Mouse (Mus musculus): ENCODE results near the gene Dido1. TPM values are rescaled to one million over a fixed set of nuclear protein-coding genes. Genes with fewer than 3 reads are reported as not detected.
A peak's percentile ranks its signal among the peaks of the same experiment; 100 is the strongest.
"Not testable (repeated sequence)": the region's sequence is repeated elsewhere in the genome, so short reads cannot be mapped to it uniquely, and the experiment has no call there.

Dido1 gene
- total RNA-seq, 2 experiments from 2014 or later = 39.0 to 39.7 TPM

GRCm38 (mm10) chr2:180725856-180726629 is 16.2 kb upstream of the Dido1 start:
- DNase-seq = no peak
- intact Hi-C loops (cut with DNase I) = no loop called here

DNA sequence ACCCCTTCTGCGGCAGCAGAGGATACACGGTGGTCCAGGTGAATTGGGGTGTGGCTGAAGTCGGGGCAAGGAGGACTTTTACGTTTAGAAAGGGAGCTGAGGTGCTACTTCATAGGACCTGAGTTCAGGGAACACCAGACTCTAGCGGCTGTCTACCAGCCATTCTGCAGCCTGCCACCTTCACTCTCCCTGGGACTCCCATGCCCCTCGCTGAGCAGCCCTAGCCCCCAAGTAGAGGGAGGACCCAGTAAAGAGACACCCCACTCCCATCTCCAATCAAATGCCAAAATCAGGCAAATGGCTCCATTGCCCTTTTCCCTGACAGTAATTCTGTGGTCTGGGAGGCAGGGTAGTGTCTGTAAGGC is 15.6 kb upstream of the Dido1 start:
- intact Hi-C loops (cut with DNase I) = no loop called here
- no peak for DNase-seq

GRCm38 (mm10) chr2:180724585-180725413 is 15.0 kb upstream of the Dido1 start, which contains the start of gene Slc17a9:
Gene Slc17a9 (plus strand): TSS chr2:180725263.
- peak; percentile 49 to 53 for DNase-seq
- intact Hi-C loops (cut with DNase I) = loop anchor here (5.0 kb wide), 1 partner anchor 42 kb away; no protein-coding TSS in a partner anchor

DNA sequence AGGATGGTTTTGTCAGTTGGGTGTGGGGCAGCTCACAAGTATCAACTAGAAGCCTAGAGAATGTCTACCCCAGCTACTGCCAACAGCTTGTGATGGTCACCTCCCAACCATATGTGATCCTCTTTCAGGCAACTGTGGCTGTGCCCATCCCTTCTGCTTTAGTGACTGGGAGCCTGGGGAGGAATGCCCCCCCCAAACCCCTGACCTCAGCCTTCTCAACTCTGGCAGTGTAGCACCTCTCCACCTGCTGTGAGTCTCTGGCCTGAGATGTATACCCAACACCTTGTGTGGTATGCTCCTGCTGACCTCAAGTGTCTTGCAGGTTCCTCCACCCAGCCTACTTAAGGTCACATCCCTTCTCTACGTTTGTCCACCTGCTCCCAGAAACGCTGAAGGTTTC is 14.1 kb upstream of the Dido1 start:
- intact Hi-C loops (cut with DNase I) = loop anchor here (5.0 kb wide), 1 partner anchor 42 kb away; no protein-coding TSS in a partner anchor
- DNase-seq = no peak

- intact Hi-C loops (cut with DNase I) = loop anchor here (5.0 kb wide), 1 partner anchor 40 kb away; no protein-coding TSS in a partner anchor
These were observed 12.9 kb upstream of the Dido1 start for GRCm38 (mm10) chr2:180722748-180723147.

GRCm38 (mm10) chr2:180712037-180712689 is 2.4 kb upstream of the Dido1 start:
- intact Hi-C loops (cut with DNase I) = no loop called here
- no peak for DNase-seq

More at GRCm38 (mm10) chr2:180722748-180723147, 12.9 kb upstream of the Dido1 start:
- not testable (repeated sequence) for DNase-seq

DNA sequence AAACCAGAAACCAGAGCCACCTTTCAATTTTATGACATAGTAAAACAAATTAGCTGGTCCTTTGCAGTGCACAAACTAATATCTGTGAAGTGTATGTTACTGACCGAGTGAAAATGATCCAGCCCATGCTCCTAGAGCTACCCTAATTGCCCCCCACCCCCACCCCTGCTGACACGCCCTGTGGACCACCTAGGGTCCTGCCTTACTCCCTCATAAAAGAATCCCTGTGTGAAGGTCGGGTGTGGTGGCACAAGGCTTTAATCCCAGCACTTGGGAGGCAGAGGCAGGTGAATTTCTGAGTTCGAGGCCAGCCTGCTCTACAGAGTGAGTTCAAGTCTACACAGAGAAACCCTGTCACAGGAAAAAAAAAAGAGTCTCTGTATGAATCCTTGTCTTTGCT is 1.7 kb upstream of the Dido1 start:
- intact Hi-C loops (cut with DNase I) = loop anchor here (2.0 kb wide), 1 partner anchor 33 kb away; no protein-coding TSS in a partner anchor
- no peak for DNase-seq

DNA sequence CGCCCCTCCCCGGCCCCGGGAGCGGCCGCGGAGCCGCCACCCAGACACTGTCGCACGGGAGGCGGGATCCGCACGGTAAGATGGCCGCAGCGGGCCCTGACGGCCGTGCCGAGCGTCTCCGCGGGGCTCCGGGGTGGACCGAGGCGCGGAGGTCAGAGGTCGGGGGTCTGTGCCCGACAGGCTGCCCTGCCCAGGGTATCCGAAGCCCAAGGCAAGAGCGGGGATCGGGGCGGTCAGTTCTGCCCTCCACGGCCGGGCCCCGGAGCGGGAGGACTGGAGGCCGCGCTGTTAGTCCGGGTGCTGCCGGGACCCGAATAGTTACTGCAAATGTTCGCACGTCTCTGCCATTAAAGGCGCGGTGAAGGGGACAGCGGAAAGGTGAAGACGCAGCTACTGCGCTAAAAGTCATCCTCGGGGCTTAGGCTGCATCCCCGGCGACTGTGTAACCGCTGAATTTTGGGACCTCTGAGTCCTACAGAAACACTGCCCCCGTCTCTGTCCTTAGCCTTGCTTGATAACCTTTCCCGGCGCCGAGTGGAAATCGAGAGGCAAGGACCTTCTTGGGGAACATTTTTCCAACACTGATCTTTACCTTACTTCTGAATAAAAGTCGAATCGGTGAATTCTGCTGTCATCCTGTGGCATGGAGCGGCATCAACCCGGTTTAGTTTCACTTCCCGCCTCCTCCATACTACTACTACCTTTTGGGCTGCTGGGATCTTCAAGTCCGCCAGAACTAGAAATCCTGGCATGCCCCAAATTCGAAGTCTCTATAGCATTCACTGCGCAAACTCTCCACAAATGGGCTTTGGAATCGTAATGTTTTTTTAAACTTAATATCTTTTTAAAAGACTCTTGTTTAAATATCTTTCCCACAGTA is 717 bp upstream of the Dido1 start:
- intact Hi-C loops (cut with DNase I) = loop anchor here (2.0 kb wide), 1 partner anchor 32 kb away; no protein-coding TSS in a partner anchor
- DNase-seq = no peak

- intact Hi-C loops (cut with DNase I) = no loop called here
- DNase-seq = no peak
These were observed 526 bp downstream of the Dido1 start for GRCm38 (mm10) chr2:180709023-180709922.

GRCm38 (mm10) chr2:180705975-180706374 is 3.8 kb downstream of the Dido1 start:
- DNase-seq = no peak
- intact Hi-C loops (cut with DNase I) = no loop called here

- intact Hi-C loops (cut with DNase I) = no loop called here
- DNase-seq = no peak
These were observed 4.7 kb downstream of the Dido1 start for GRCm38 (mm10) chr2:180705066-180705465.

GRCm38 (mm10) chr2:180704591-180704990 is 5.2 kb downstream of the Dido1 start:
- intact Hi-C loops (cut with DNase I) = no loop called here
- DNase-seq = peak; percentile 70 to 76

- DNase-seq = no peak
- intact Hi-C loops (cut with DNase I) = no loop called here
These were observed 6.0 kb downstream of the Dido1 start for GRCm38 (mm10) chr2:180703645-180704359.

GRCm38 (mm10) chr2:180703175-180703574 is 6.6 kb downstream of the Dido1 start:
- intact Hi-C loops (cut with DNase I) = no loop called here
- no peak for DNase-seq

DNA sequence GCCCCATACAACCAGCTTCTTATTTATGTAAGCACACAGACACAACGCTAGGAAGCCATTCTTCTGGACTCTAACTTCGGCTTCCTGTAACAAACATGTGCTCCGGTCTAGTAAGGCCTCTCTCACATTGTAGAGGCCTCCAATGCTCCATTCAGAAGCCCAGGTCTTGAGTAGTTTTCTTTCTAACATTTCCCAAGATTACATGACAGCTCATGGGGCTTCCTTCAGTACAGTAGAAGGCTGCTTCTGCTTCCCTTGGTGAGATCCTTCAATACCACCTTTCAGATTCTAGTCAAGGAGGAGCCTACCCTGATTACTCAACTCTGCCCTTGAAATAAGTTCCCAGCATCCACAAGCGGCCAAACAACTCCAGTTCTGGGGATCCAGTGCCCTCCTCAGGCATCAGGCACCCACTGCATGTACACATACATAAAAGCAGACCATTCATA is 7.1 kb downstream of the Dido1 start:
- intact Hi-C loops (cut with DNase I) = no loop called here

GRCm38 (mm10) chr2:180701767-180702621 is 7.8 kb downstream of the Dido1 start:
- peak; percentile 94 for DNase-seq
- intact Hi-C loops (cut with DNase I) = no loop called here

More for the DNA sequence above, 7.1 kb downstream of the Dido1 start:
- no peak for DNase-seq
